Mouse (Mus musculus): ENCODE measurements around the gene Olfr1042. TPM values are rescaled to one million over a fixed set of nuclear protein-coding genes. Genes with fewer than 3 reads are reported as not detected.

Gene Olfr1042
- total and polyA plus RNA-seq, 3 experiments = not detected

DNA sequence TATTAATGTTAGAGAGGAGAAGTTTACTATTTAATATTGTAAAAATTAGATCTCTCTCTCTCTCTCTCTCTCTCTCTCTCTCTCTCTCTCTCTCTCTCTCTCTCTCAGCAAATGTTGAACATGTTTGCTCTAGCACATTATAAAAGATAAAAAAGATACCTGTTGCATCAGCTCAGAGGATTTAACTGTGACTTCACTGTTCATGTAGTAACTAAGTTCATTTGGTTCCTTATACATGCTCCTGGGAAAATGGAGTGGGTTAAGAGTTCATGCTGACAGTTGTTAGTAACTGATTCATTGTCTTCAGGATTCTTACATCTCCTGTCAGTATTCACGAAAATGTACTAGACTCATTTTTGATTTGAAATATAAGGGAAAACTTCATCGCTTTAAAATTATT is 5.8 kb upstream of the Olfr1042 start, which contains the start of gene Olfr1043:
Gene Olfr1043, minus strand, starts transcription at position 101 of the 400 bp plus-strand sequence.
- in situ Hi-C loops (cut with MboI; ENCODE audit: low pct_ligation_motif_present, low pct_unique_long_range_greater_than_20kb, low sequenced_read_pairs) = no loop called here

GRCm38 (mm10) chr2:86146632-86147031 is 15.0 kb downstream of the Olfr1042 start, which contains the start of gene Olfr1040:
Olfr1040 (minus strand) TSS chr2:86146732.
- Histone ChIP-seq H3K79me2 (replicated peaks; ENCODE audit: control insufficient read depth, extremely low read depth, insufficient read depth, poor library complexity, severe bottlenecking) (no peaks in the 10 kb centered on the region), H3K27me3 (replicated peaks) (no peaks in the 10 kb centered on the region), H3K4me3 (replicated peaks in 1 of 3; ENCODE audit: low read depth in 2 of 3, low read length in 2 of 3, poor library complexity in 1 of 3) (no peak within 1 kb of the TSS), H3K9ac (ENCODE audit: insufficient read depth, low read depth) (no peak within 1 kb of the TSS), H3K9me3 (replicated peaks; ENCODE audit: low read length) (peaks cover 15% of the 10 kb centered on the region), H3K4me1 (ENCODE audit: control insufficient read depth in 1 of 2, insufficient read depth in 2 of 2) (no peaks in the 10 kb centered on the region), H3K36me3 (replicated peaks in 1 of 2; ENCODE audit: control insufficient read depth in 1 of 2, insufficient read depth in 1 of 2, low read length in 1 of 2) (no peaks in the 10 kb centered on the region), H3K4me2 (ENCODE audit: insufficient read depth, low read depth, poor library complexity, severe bottlenecking) (no peak within 1 kb of the TSS), H3K27ac (ENCODE audit: insufficient read depth, low read depth) (no peak within 1 kb of the TSS)
- in situ Hi-C loops (cut with MboI; ENCODE audit: low pct_ligation_motif_present, low pct_unique_long_range_greater_than_20kb, low sequenced_read_pairs) (no loop called here), dilution Hi-C loops (cut with MboI; ENCODE audit: extremely low pct_ligation_motif_present, extremely low pct_unique_long_range_greater_than_20kb, low sequenced_read_pairs) (no loop called here)
- TF ChIP-seq MAFK (IDR thresholded peaks at IDR 0.05; ENCODE audit: insufficient replicate concordance, low read length) (no peak), BHLHE40 (IDR thresholded peaks at IDR 0.05; ENCODE audit: low read depth, low read length) (no peak), PAX5 (IDR thresholded peaks at IDR 0.05; ENCODE audit: low read length) (no peak), MXI1 (IDR thresholded peaks at IDR 0.05; ENCODE audit: low read depth, low read length) (no peak), USF2 (conservative IDR thresholded peaks at IDR 0.05; ENCODE audit: low read depth, low read length) (no peak), UBTF (IDR thresholded peaks at IDR 0.05; ENCODE audit: low read depth, low read length) (no peak), NRF1 (IDR thresholded peaks at IDR 0.05; ENCODE audit: low read depth, low read length) (no peak), RCOR1 (conservative IDR thresholded peaks at IDR 0.05; ENCODE audit: low read depth, low read length) (no peak), TBP (conservative IDR thresholded peaks at IDR 0.05; ENCODE audit: low read depth, low read length) (no peak)
- DNase-seq (ENCODE audit: extremely low read depth) = no peak

More for the DNA sequence above, 5.8 kb upstream of the Olfr1042 start, which contains the start of gene Olfr1043:
- peaks cover 15% of the 10 kb centered on the region for H3K9me3 ChIP-seq (replicated peaks; ENCODE audit: low read length)
- H3K27ac ChIP-seq (ENCODE audit: insufficient read depth, low read depth) = no peak within 1 kb of the TSS
- DNase-seq (ENCODE audit: extremely low read depth) = no peak
- no peaks in the 10 kb centered on the region for H3K27me3 ChIP-seq (replicated peaks)
- H3K4me2 ChIP-seq (ENCODE audit: insufficient read depth, low read depth, poor library complexity, severe bottlenecking) = no peak within 1 kb of the TSS
- dilution Hi-C loops (cut with MboI; ENCODE audit: extremely low pct_ligation_motif_present, extremely low pct_unique_long_range_greater_than_20kb, low sequenced_read_pairs) = no loop called here
- no peaks in the 10 kb centered on the region for H3K79me2 ChIP-seq (replicated peaks; ENCODE audit: control insufficient read depth, extremely low read depth, insufficient read depth, poor library complexity, severe bottlenecking)
- H3K9ac ChIP-seq (ENCODE audit: insufficient read depth, low read depth) = no peak within 1 kb of the TSS
- TF ChIP-seq MXI1 (IDR thresholded peaks at IDR 0.05; ENCODE audit: low read depth, low read length) (no peak), TCF12 (IDR thresholded peaks at IDR 0.05; ENCODE audit: low read depth, low read length) (no peak)
- H3K4me1 ChIP-seq (ENCODE audit: control insufficient read depth in 1 of 2, insufficient read depth in 2 of 2) = no peaks in the 10 kb centered on the region
- H3K4me3 ChIP-seq (replicated peaks in 1 of 3; ENCODE audit: low read depth in 2 of 3, low read length in 2 of 3, poor library complexity in 1 of 3) = no peak within 1 kb of the TSS
- no peaks in the 10 kb centered on the region for H3K36me3 ChIP-seq (replicated peaks in 1 of 2; ENCODE audit: control insufficient read depth in 1 of 2, insufficient read depth in 1 of 2, low read length in 1 of 2)

GRCm38 (mm10) chr2:86135828-86136227 is 25.8 kb downstream of the Olfr1042 start, which contains the start of gene Olfr1039:
Olfr1039 (minus strand) TSS chr2:86135928.
- H3K4me3 ChIP-seq (replicated peaks in 1 of 3; ENCODE audit: low read depth in 2 of 3, low read length in 2 of 3, poor library complexity in 1 of 3) = no peak within 1 kb of the TSS
- H3K27ac ChIP-seq (ENCODE audit: insufficient read depth, low read depth) = no peak within 1 kb of the TSS
- peaks cover 16% of the 10 kb centered on the region for H3K9me3 ChIP-seq (replicated peaks; ENCODE audit: low read length)
- dilution Hi-C loops (cut with MboI; ENCODE audit: extremely low pct_ligation_motif_present, extremely low pct_unique_long_range_greater_than_20kb, low sequenced_read_pairs) (no loop called here), in situ Hi-C loops (cut with MboI; ENCODE audit: low pct_ligation_motif_present, low pct_unique_long_range_greater_than_20kb, low sequenced_read_pairs) (no loop called here)
- no peaks in the 10 kb centered on the region for H3K27me3 ChIP-seq (replicated peaks)
- no peak within 1 kb of the TSS for H3K4me2 ChIP-seq (ENCODE audit: insufficient read depth, low read depth, poor library complexity, severe bottlenecking)
- no peaks in the 10 kb centered on the region for H3K4me1 ChIP-seq (ENCODE audit: control insufficient read depth in 1 of 2, insufficient read depth in 2 of 2)
- TF ChIP-seq PAX5 (IDR thresholded peaks at IDR 0.05; ENCODE audit: low read length) (no peak), KAT2A (IDR thresholded peaks at IDR 0.05; ENCODE audit: insufficient replicate concordance, low read length) (no peak), SMC3 (IDR thresholded peaks at IDR 0.05; ENCODE audit: low read depth, low read length) (no peak), SIN3A (IDR thresholded peaks at IDR 0.05; ENCODE audit: low read length) (no peak), ZMIZ1 (IDR thresholded peaks at IDR 0.05; ENCODE audit: low read depth, low read length) (no peak), CHD1 (IDR thresholded peaks at IDR 0.05; ENCODE audit: low read depth, low read length) (no peak), MXI1 (IDR thresholded peaks at IDR 0.05; ENCODE audit: low read depth, low read length) (no peak), HCFC1 (IDR thresholded peaks at IDR 0.05; ENCODE audit: low read depth, low read length) (no peak)
- H3K36me3 ChIP-seq (replicated peaks in 1 of 2; ENCODE audit: control insufficient read depth in 1 of 2, insufficient read depth in 1 of 2, low read length in 1 of 2) = no peaks in the 10 kb centered on the region
- H3K9ac ChIP-seq (ENCODE audit: insufficient read depth, low read depth) = no peak within 1 kb of the TSS
- no peaks in the 10 kb centered on the region for H3K79me2 ChIP-seq (replicated peaks; ENCODE audit: control insufficient read depth, extremely low read depth, insufficient read depth, poor library complexity, severe bottlenecking)
- DNase-seq (ENCODE audit: extremely low read depth) = no peak
